Mouse (Mus musculus): Measurements from ENCODE around the gene Nlk.

GRCm38 (mm10) chr11:78586099-78586498 is 111.1 kb downstream of the Nlk start:
- no peak for TF ChIP-seq CTCF (IDR thresholded peaks at IDR 0.05; ENCODE audit: borderline replicate concordance, insufficient read depth, low read depth, low read length)
- TF ChIP-seq POLR2A (IDR thresholded peaks at IDR 0.05; ENCODE audit: borderline replicate concordance, insufficient read depth, low read length) = no peak
